Mouse (Mus musculus) midbrain, embryonic 11.5 days (tissue): ENCODE data around the gene Bbs9. TPM values are rescaled to one million over a fixed set of nuclear protein-coding genes. Genes with fewer than 3 reads are reported as not detected.

Experiments
- ATAC-seq: fragments of 200-750 bp; cut with Nextera tagmentation; 2 replicates; pipeline ENCODE4 v1.8.0; 2017; ENCODE audit warnings: moderate TSS enrichment, moderate library complexity; ENCODE audit not compliant: low FRiP score
- DNase-seq: peaks from one replicate; pipeline ENCODE4 v3.0.0; 2015; ENCODE audit warnings: low spot score; ENCODE audit errors: missing footprints
- H3K27ac ChIP-seq: fragments of 300-500 bp; sonication (generic); 2 replicates; pipeline ENCODE4 v1.5.1; 2014; ENCODE audit warnings: low read depth, low read length
- H3K27me3 ChIP-seq: fragments of 300-500 bp; sonication (generic); 2 replicates; pipeline ENCODE4 v1.6.1; 2014; ENCODE audit warnings: mild to moderate bottlenecking, low read length, moderate library complexity, mixed read lengths; ENCODE audit not compliant: control insufficient read depth, insufficient read depth
- H3K36me3 ChIP-seq: fragments of 300-500 bp; sonication (generic); 2 replicates; pipeline ENCODE4 v1.6.1; 2014; ENCODE audit warnings: mild to moderate bottlenecking, low read length, moderate library complexity, mixed read lengths; ENCODE audit not compliant: control insufficient read depth, insufficient read depth
- H3K4me1 ChIP-seq: fragments of 300-500 bp; sonication (generic); 2 replicates; pipeline ENCODE4 v1.6.1; 2014; ENCODE audit warnings: low read length; ENCODE audit not compliant: control insufficient read depth, insufficient read depth
- H3K4me2 ChIP-seq: fragments of 300-500 bp; sonication (generic); 2 replicates; pipeline ENCODE4 v1.6.1; 2014; ENCODE audit warnings: mild to moderate bottlenecking, moderate library complexity
- H3K4me3 ChIP-seq: fragments of 300-500 bp; sonication (generic); 2 replicates; pipeline ENCODE4 v1.5.1; 2014; ENCODE audit warnings: low read depth, low read length
- H3K9ac ChIP-seq: fragments of 300-500 bp; sonication (generic); 2 replicates; pipeline ENCODE4 v1.6.1; 2014; ENCODE audit warnings: low read length
- H3K9me3 ChIP-seq: fragments of 300-500 bp; sonication (generic); 2 replicates; pipeline ENCODE4 v1.6.1; 2016; ENCODE audit warnings: low read length; ENCODE audit not compliant: control insufficient read depth
- WGBS: fragments of 180-500 bp; shearing (Covaris S2); extraction: QIAGEN DNeasy Blood & Tissue Kit; methylation state at CpG from one replicate; pipeline ENCODE4 v1.1.7; 2014; 5-methylcytosine and 5-hydroxymethylcytosine counted together
- polyA plus RNA-seq: library from polyadenylated mRNA; unstranded; fragments of >200 nt; fragmentation: Nextera tagmentation; extraction: Ambion mirVana; gene quantifications from 2 replicates; pipeline ENCODE4 v1.2.1, GENCODE M21; 2014

The Bbs9 gene
- polyA plus RNA-seq, 1 experiment from 2014 or later, result 17.4 TPM

GRCm38 (mm10) chr9:22767154-22767553 lies 291.6 kb downstream of the Bbs9 start:
- no peak for ATAC-seq
- Histone ChIP-seq H3K27ac (no peak overlapping the region), H3K4me3 (no peak overlapping the region), H3K4me2 (no peak overlapping the region), H3K9ac (no peak overlapping the region), H3K27me3 (no peaks in the 10 kb centered on the region), H3K4me1 (no peaks in the 10 kb centered on the region), H3K36me3 (no peaks in the 10 kb centered on the region), H3K9me3 (no peaks in the 10 kb centered on the region)
- no peak for DNase-seq
- WGBS, result 90% methylated on average over 5 of the region's 5 CpGs

GRCm38 (mm10) chr9:22767860-22768259 lies 292.3 kb downstream of the Bbs9 start:
- WGBS, result 80% methylated on average over 3 of the region's 3 CpGs
- Histone ChIP-seq H3K9me3 (no peaks in the 10 kb centered on the region), H3K27me3 (no peaks in the 10 kb centered on the region), H3K4me2 (no peak overlapping the region), H3K36me3 (no peaks in the 10 kb centered on the region), H3K9ac (no peak overlapping the region), H3K27ac (no peak overlapping the region), H3K4me1 (no peaks in the 10 kb centered on the region), H3K4me3 (no peak overlapping the region)
- no peak for DNase-seq
- no peak for ATAC-seq

DNA sequence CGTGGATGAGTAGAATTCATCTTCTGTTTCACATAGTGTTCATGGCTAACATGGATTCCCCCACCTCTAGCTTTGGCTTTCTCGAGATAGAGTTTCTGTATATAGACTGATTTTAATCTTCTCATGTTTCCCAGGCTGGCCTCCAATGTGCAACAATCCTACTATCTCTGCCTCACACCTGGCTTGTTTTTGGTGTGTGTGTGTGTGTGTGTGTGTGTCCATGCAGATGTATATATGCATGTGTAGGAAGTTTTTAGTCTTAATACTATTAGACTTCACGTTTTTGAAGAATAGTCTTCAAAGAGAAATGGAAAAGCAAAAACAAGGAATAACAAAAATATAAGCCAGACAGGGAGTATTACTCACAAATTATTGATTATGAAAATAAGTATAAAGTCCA lies 296.3 kb downstream of the Bbs9 start:
- Histone ChIP-seq H3K9me3 (no peaks in the 10 kb centered on the region), H3K36me3 (no peaks in the 10 kb centered on the region), H3K4me1 (no peaks in the 10 kb centered on the region), H3K4me2 (no peak overlapping the region), H3K27ac (no peak overlapping the region), H3K27me3 (no peaks in the 10 kb centered on the region), H3K4me3 (no peak overlapping the region), H3K9ac (no peak overlapping the region)
- no peak for ATAC-seq
- no peak for DNase-seq
- WGBS, result 85% methylated on average over 3 of the region's 3 CpGs

- no peak overlapping the region for H3K4me2 ChIP-seq
- H3K27me3 ChIP-seq, result no peaks in the 10 kb centered on the region
- no peak for DNase-seq
- no peaks in the 10 kb centered on the region for H3K4me1 ChIP-seq
- H3K27ac ChIP-seq, result no peak overlapping the region
- WGBS, result 88% methylated on average over 5 of the region's 5 CpGs
- no peak overlapping the region for H3K4me3 ChIP-seq
- no peak for ATAC-seq
- H3K9ac ChIP-seq, result no peak overlapping the region
- no peaks in the 10 kb centered on the region for H3K9me3 ChIP-seq
- no peaks in the 10 kb centered on the region for H3K36me3 ChIP-seq
These were observed 300.9 kb downstream of the Bbs9 start for GRCm38 (mm10) chr9:22776246-22776961.

DNA sequence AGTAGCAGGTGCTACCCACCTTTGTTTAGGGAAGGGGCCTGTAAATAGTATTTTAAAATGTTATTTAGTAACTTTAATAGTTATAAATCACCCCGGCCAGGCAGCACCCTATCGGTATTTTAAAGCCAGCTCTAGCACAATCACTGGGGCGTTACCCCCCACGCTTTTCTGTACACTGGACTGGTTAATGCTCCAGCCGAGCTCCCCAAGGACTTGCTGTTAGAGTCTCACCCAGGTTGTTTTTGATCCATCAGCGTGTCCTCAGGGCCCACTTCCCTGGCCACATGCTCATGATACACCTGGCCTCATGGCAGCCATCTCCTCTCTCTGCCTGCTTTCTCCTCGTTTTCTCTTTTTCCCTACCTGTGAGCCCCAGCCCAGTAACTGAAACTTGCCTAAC lies 301.9 kb downstream of the Bbs9 start:
- Histone ChIP-seq H3K4me2 (no peak overlapping the region), H3K27ac (no peak overlapping the region), H3K27me3 (no peaks in the 10 kb centered on the region), H3K9me3 (no peaks in the 10 kb centered on the region), H3K4me1 (no peaks in the 10 kb centered on the region), H3K4me3 (no peak overlapping the region), H3K36me3 (no peaks in the 10 kb centered on the region), H3K9ac (no peak overlapping the region)
- WGBS, result 86% methylated on average over 7 of the region's 7 CpGs
- ATAC-seq (no peak), DNase-seq (no peak)

DNA sequence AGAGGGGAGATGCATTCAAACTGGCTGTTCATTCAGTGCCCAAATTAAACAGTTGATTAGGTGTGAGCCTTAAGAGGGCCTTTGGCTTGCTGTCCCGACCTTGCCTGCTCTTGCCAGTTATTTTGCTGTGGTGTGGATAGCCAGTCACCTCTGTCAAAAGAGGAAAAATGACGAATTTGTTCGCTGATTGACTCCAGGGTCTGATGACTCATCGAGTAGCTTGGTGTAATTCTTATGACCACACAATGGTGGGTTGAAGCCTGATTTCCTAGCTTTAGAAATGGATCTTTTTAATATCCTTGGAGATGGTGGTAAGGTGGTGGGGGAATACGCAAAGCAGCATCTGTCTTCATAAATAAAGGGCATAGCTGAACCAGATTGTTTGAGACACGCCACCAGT lies 304.1 kb downstream of the Bbs9 start:
- no peaks in the 10 kb centered on the region for H3K9me3 ChIP-seq
- H3K4me1 ChIP-seq, result no peaks in the 10 kb centered on the region
- H3K27ac ChIP-seq, result no peak overlapping the region
- no peak overlapping the region for H3K4me2 ChIP-seq
- ATAC-seq, result no peak
- WGBS, result 89% methylated on average over 6 of the region's 6 CpGs
- no peaks in the 10 kb centered on the region for H3K36me3 ChIP-seq
- DNase-seq, result no peak
- H3K27me3 ChIP-seq, result no peaks in the 10 kb centered on the region
- no peak overlapping the region for H3K9ac ChIP-seq
- H3K4me3 ChIP-seq, result no peak overlapping the region

DNA sequence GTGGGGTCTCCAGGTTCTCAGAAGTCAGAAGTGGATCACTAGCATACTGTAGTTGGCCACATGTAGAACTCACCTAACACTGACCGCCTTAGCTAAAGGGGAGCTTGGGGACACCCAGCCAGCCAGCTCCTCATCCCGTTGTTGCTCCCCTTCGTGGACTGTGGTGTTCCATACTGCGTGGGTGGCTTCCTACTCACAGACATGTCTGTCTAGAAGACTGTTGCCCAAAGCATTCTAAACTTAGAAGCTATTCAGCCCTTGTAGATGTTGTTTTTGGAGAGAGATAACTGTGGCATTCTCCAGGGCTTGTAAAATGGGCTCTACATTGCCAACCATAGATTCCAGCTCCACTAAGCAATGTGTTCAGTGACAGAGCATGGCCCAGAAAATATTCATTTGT lies 310.5 kb downstream of the Bbs9 start:
- Histone ChIP-seq H3K9me3 (no peaks in the 10 kb centered on the region), H3K4me2 (no peak overlapping the region), H3K9ac (no peak overlapping the region), H3K4me3 (no peak overlapping the region), H3K27ac (no peak overlapping the region), H3K27me3 (no peaks in the 10 kb centered on the region), H3K4me1 (no peaks in the 10 kb centered on the region), H3K36me3 (no peaks in the 10 kb centered on the region)
- ATAC-seq (no peak), DNase-seq (no peak)
- WGBS, result 95% methylated on average over 4 of the region's 4 CpGs

DNA sequence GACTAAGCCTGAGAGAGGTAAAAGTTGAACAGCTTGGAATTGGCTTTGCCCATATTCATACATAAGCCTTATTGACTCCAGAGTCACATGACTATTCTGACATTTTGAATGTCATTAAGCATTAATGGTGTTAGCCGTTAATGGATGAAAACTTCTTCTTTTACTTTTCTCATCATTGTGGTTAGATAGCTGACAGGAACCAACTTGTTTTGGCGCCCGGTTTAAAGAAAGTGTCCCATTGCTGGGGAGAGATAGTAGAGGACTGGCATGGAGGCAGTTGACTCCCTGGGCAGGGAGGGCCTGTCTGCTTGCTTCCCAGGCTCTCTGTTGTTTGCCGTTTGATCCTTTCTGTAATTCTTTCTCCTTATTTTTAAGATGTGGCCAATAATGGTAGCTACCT lies 312.9 kb downstream of the Bbs9 start:
- H3K9me3 ChIP-seq, result no peaks in the 10 kb centered on the region
- H3K4me3 ChIP-seq, result no peak overlapping the region
- ATAC-seq (no peak), DNase-seq (no peak)
- H3K27ac ChIP-seq, result no peak overlapping the region
- no peaks in the 10 kb centered on the region for H3K36me3 ChIP-seq
- no peaks in the 10 kb centered on the region for H3K27me3 ChIP-seq
- no peak overlapping the region for H3K4me2 ChIP-seq
- H3K4me1 ChIP-seq, result no peaks in the 10 kb centered on the region
- WGBS, result 95% methylated on average over 4 of the region's 4 CpGs
- H3K9ac ChIP-seq, result no peak overlapping the region

GRCm38 (mm10) chr9:22788850-22789249 lies 313.3 kb downstream of the Bbs9 start:
- no peaks in the 10 kb centered on the region for H3K36me3 ChIP-seq
- 85% methylated on average over 4 of the region's 4 CpGs for WGBS
- H3K4me2 ChIP-seq, result no peak overlapping the region
- H3K9ac ChIP-seq, result no peak overlapping the region
- ATAC-seq (no peak), DNase-seq (peak; percentile 19)
- H3K27ac ChIP-seq, result no peak overlapping the region
- H3K4me3 ChIP-seq, result no peak overlapping the region
- H3K9me3 ChIP-seq, result no peaks in the 10 kb centered on the region
- H3K4me1 ChIP-seq, result no peaks in the 10 kb centered on the region
- H3K27me3 ChIP-seq, result no peaks in the 10 kb centered on the region
